Mouse (Mus musculus) lung, adult 2 months (tissue): Measurements from ENCODE around the gene Nln. TPM values are rescaled to one million over a fixed set of nuclear protein-coding genes. Genes with fewer than 3 reads are reported as not detected.

ENCODE experiments used
- DNase-seq: peaks from one replicate; pipeline ENCODE4 v3.0.0; 2022
- H3K4me1 ChIP-seq: fragments of 200-500 bp; 2 replicates; pipeline ENCODE4 v1.6.1; 2011; ENCODE audit warnings: low read length; ENCODE audit not compliant: control insufficient read depth, insufficient read depth
- H3K4me3 ChIP-seq: fragments of 200-500 bp; replicated peaks from 2 replicates; pipeline ENCODE3; 2011; ENCODE audit warnings: low read depth, mild to moderate bottlenecking, control low read depth, low read length; ENCODE audit errors: extremely low read depth
- CTCF ChIP-seq: fragments of 200-500 bp; IDR thresholded peaks from 2 replicates; pipeline ENCODE4 v1.5.1; 2011; ENCODE audit warnings: mild to moderate bottlenecking, low read length, control low read depth; ENCODE audit not compliant: insufficient read depth
- POLR2A ChIP-seq: fragments of 200-500 bp; IDR thresholded peaks from 2 replicates; pipeline ENCODE4 v1.6.1; 2011; ENCODE audit warnings: low read depth, mild to moderate bottlenecking, control low read depth, low read length, borderline replicate concordance; ENCODE audit errors: extremely low read depth
- WGBS: fragments of 180-500 bp; shearing (Covaris S2); methylation state at CpG from one replicate; pipeline ENCODE4 v1.1.7; 2018; 5-methylcytosine and 5-hydroxymethylcytosine counted together
- polyA plus RNA-seq: library from polyadenylated mRNA; depleted of rRNA; stranded (reverse); fragments of >200 nt; gene quantifications from 2 replicates; pipeline ENCODE4 v1.2.3, GENCODE M21; 2012

Nln gene
- polyA plus RNA-seq, 1 experiment = 12.4 TPM

DNA sequence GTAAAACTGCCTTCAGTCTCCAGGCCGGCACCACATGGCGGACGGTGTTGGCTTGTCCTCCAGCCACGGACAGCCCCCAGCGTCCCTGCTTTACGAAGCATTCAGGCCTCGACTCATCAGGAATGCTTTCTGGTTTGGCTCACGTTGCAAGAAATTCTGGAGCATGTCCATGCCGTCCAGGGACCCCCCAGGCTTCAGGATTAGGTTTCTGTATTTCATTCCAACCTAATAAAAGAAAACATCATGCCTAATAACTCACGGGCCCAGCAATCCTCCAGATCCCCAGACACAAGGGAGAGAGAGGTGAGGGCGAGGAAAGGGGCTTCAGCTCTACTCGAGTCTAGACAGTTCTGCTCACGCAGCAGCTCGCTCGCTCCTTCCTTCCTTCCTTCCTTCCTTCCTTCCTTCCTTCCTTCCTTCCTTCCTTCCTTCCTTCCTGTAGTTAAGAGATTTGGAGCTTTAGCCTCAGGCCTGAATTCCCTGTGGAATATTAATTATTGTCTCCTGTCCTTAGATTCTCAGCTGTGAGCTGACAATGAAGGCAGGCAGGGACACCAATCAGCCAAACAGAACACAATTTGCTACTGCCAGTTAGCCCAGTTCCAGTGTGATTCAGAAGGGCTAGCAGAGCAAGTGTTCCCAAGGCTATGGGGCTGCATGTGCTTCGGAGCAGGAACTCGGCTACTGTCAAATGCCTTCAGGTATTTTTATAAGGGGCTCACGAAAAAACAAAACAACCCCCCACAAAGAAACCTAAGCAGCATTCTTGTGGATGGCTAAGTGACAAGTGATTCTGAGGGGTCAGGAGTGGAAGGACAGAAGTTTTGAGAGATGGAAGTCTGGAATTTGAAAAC is 84.3 kb downstream of the Nln start:
- TF ChIP-seq CTCF (no peak), POLR2A (no peak)
- Histone ChIP-seq H3K4me1 (peaks cover 10% of the 10 kb centered on the region), H3K4me3 (no peak overlapping the region)
- WGBS = 69% methylated on average over 18 of the region's 18 CpGs
- DNase-seq = no peak

- 81% methylated on average over 2 of the region's 2 CpGs for WGBS
- no peak for TF ChIP-seq POLR2A
- H3K4me3 ChIP-seq = no peak overlapping the region
These were observed 85.1 kb downstream of the Nln start for GRCm38 (mm10) chr13:104024275-104024674.

GRCm38 (mm10) chr13:104023356-104023911 is 86.0 kb downstream of the Nln start:
- WGBS = 53% methylated on average over 11 of the region's 11 CpGs
- no peak for DNase-seq
- TF ChIP-seq POLR2A (no peak), CTCF (no peak)
- Histone ChIP-seq H3K4me1 (peaks cover 6% of the 10 kb centered on the region), H3K4me3 (no peak overlapping the region)

More at GRCm38 (mm10) chr13:104024275-104024674, 85.1 kb downstream of the Nln start:
- peaks cover 10% of the 10 kb centered on the region for H3K4me1 ChIP-seq
- DNase-seq = no peak

DNA sequence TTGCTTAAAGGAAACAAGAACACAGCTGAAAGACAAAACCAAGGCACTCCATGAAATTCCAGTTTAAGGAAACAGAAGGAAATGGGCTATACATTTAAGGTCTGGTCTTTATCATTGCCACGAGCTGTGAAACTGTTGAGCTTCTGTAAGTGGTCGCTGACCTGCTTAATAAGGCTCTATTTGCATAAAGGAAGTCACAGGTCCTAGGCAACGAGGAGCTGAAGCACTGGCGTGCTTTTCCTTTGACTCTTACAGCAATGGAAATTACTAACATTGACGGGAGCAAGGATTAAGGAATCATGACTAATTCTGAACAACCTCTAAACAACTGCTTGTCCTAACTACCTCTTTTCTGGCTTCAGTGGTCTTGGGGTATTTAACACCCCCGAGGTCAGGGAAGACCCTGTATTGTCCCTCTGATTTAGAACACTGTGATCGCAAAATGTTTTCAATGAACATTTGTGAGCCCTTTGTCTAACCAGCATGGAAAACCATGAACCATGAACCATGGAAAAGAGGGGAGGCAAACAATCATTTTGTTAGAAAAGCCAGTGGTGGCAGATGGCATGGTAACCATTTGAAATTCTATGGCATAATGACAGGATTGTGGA is 90.8 kb downstream of the Nln start:
- 70% methylated on average over 7 of the region's 7 CpGs for WGBS
- no peak overlapping the region for H3K4me3 ChIP-seq
- peaks cover 2% of the 10 kb centered on the region; the same call in 1 of the 2 replicates for H3K4me1 ChIP-seq
- no peak for DNase-seq
- TF ChIP-seq POLR2A (no peak), CTCF (no peak)

- no peaks in the 10 kb centered on the region for H3K4me1 ChIP-seq
- no peak for DNase-seq
- TF ChIP-seq CTCF (no peak), POLR2A (no peak)
- H3K4me3 ChIP-seq = no peak overlapping the region
- WGBS = 78% methylated on average over 18 of the region's 18 CpGs
These were observed 93.9 kb downstream of the Nln start for GRCm38 (mm10) chr13:104015246-104016105.

DNA sequence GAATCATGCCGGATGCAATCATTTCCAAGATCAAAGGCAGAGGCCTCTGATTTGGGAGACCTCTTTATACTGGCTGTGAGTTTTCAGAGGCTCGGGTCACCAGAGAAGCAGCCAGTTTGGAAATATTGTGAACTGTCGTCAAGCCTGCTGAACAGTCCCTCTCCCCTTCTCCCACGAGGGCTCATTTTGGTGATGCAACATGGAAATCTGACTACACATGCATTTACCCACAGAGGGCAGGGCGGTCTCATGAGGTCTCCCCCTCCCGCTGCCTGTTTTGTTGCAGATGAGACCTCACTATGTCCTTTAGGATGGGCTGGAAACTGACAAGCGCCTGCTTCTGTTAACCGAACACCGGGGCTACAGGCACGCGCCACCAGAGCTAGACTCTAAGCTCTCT is 95.4 kb downstream of the Nln start:
- H3K4me1 ChIP-seq = no peaks in the 10 kb centered on the region
- WGBS = 86% methylated on average over 11 of the region's 11 CpGs
- DNase-seq = no peak
- no peak overlapping the region for H3K4me3 ChIP-seq
- no peak for TF ChIP-seq CTCF
- TF ChIP-seq POLR2A = no peak

GRCm38 (mm10) chr13:104013380-104013779 is 96.0 kb downstream of the Nln start:
- H3K4me3 ChIP-seq = no peak overlapping the region
- TF ChIP-seq POLR2A (no peak), CTCF (no peak)
- no peaks in the 10 kb centered on the region for H3K4me1 ChIP-seq
- WGBS = 81% methylated on average over 6 of the region's 6 CpGs
- DNase-seq = no peak

DNA sequence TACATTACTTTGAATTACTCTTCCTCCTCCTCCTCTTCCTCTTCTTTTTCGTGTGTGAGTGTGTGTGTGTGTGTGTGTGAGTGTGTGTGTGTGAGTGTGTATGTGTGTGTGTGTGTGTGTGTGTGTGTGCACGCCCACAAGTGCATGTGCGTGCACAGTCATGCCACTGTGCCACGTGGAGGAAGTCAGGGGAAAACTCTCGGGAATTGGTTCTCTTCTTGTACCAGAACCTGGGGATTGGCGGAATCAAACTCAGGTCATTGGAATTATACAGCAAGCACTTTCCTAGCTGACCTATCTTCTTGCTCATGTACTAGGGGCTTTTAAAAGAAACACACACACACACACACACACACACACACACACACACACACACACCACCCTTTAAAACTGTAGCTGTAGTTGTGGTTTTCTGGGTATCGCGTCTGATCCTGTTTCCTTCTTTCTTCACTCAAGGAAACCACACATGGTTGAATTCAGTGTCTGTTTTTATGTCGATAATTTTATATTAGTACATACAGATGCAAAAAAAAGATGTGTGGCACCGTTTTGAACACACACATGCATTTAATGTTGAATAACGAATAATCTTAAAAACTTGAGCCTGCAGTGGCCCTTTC is 97.1 kb downstream of the Nln start:
- no peak overlapping the region for H3K4me3 ChIP-seq
- no peaks in the 10 kb centered on the region for H3K4me1 ChIP-seq
- DNase-seq = no peak
- TF ChIP-seq CTCF (no peak), POLR2A (no peak)
- 75% methylated on average over 11 of the region's 11 CpGs for WGBS

DNA sequence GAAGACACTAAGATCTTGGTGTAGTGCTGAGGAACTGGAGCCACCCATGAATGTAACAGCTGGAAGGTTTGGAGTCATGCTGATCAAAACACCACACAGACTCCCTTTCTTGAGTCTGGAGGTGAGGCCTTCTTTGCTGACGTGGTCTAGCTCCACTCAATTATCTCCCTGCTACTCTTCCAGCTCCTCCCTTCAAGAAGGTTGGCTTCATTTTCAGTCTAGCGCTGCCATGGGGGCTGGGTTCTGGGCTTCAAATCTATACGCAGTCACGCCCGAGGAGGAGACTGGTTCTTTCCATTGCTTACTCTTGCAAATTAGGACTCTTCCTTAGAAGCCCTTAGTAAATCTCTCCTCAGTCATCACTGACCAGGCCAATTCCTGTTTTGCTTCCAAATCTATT is 98.1 kb downstream of the Nln start:
- DNase-seq = no peak
- WGBS = 85% methylated on average over 5 of the region's 5 CpGs
- TF ChIP-seq POLR2A = no peak
- TF ChIP-seq CTCF = no peak
- Histone ChIP-seq H3K4me1 (no peaks in the 10 kb centered on the region), H3K4me3 (no peak overlapping the region)
